ENCODE assay signal across 11 mouse cellular contexts in genomic region chr6:17750957-17751356, GRCm38 (mm10). TPM values are rescaled to one million over a fixed set of nuclear protein-coding genes. Genes with fewer than 3 reads are reported as not detected.
DNase-seq lines count a peak whose midpoint lies in the region; ATAC-seq and TF ChIP-seq lines count a peak whose summit lies in the region.
"Had no signal": no experiment of that assay in that cellular context is flagged by ENCODE, and none has a peak within 500 bp of the region (broad histone marks: within the 10 kb centered on the region; RNA-seq: fewer than 3 reads in every experiment).

No protein-coding gene starts in this region.

- no peaks in the 10 kb centered on the region for H3K36me3 ChIP-seq in forebrain, embryonic 15.5 days
- H3K36me3 ChIP-seq in midbrain, embryonic 14.5 days (ENCODE audit: control insufficient read depth, insufficient read depth, low read length), result no peaks in the 10 kb centered on the region
- H3K36me3 ChIP-seq: embryonic facial prominence, embryonic 15.5 days had no signal

- H3K27ac ChIP-seq in layer of hippocampus, adult 2 months, result peak overlapping the region; percentile 96
- H3K27ac ChIP-seq in cortical plate, adult 2 months (ENCODE audit: insufficient read depth, low read length), result no peak overlapping the region
- peak overlapping the region; percentile 38; the same call in 1 of the 2 replicates for H3K27ac ChIP-seq in forebrain, embryonic 15.5 days (replicated peaks)
- H3K27ac ChIP-seq in midbrain, embryonic 14.5 days (replicated peaks; ENCODE audit: low read depth, low read length), result peak overlapping the region; percentile 97
- H3K27ac ChIP-seq: embryonic facial prominence, embryonic 15.5 days had no signal

- peak overlapping the region; percentile 57 for H3K4me2 ChIP-seq in forebrain, embryonic 15.5 days (replicated peaks)
- peak overlapping the region; percentile 72 for H3K4me2 ChIP-seq in midbrain, embryonic 14.5 days (ENCODE audit: low read length)

- 46% methylated on average over 6 of the region's 6 CpGs for WGBS in forebrain, embryonic 15.5 days
- WGBS in midbrain, embryonic 14.5 days, result 33% methylated on average over 6 of the region's 6 CpGs

- peak overlapping the region; percentile 72 for H3K4me3 ChIP-seq in layer of hippocampus, adult 2 months
- H3K4me3 ChIP-seq in cortical plate, adult 2 months (ENCODE audit: insufficient read depth, low read length), result peak overlapping the region; percentile 50
- H3K4me3 ChIP-seq in forebrain, embryonic 15.5 days, result peak overlapping the region; percentile 72
- peak overlapping the region; percentile 60 for H3K4me3 ChIP-seq in midbrain, embryonic 14.5 days (replicated peaks; ENCODE audit: low read depth, low read length)

- H3K9ac ChIP-seq in forebrain, embryonic 15.5 days (replicated peaks), result peak overlapping the region; percentile 90
- peak overlapping the region; percentile 91 for H3K9ac ChIP-seq in midbrain, embryonic 14.5 days (replicated peaks; ENCODE audit: low read length)
- H3K9ac ChIP-seq: embryonic facial prominence, embryonic 15.5 days had no signal

- no peaks in the 10 kb centered on the region for H3K9me3 ChIP-seq in forebrain, embryonic 15.5 days
- no peaks in the 10 kb centered on the region for H3K9me3 ChIP-seq in midbrain, embryonic 14.5 days (ENCODE audit: control insufficient read depth, low read length)
- H3K9me3 ChIP-seq: embryonic facial prominence, embryonic 15.5 days had no signal

- 0 out of 2 replicates have a peak, but pooled peaks have one; percentile 34 for ATAC-seq in forebrain, embryonic 15.5 days (replicated peaks)
- ATAC-seq in midbrain, embryonic 14.5 days (ENCODE audit: low FRiP score, low TSS enrichment), result no peak
- no peak for ATAC-seq in erythroid progenitor cell, adult 5-6 weeks (replicated peaks; ENCODE audit: low FRiP score, poor library complexity, severe bottlenecking)

- TF ChIP-seq POLR2A in cortical plate, adult 2 months (IDR thresholded peaks at IDR 0.05; ENCODE audit: extremely low read depth, insufficient read depth, low read length), result no peak

- H3K4me1 ChIP-seq in cortical plate, adult 2 months (ENCODE audit: control insufficient read depth, insufficient read depth, low read length), result peaks cover 2% of the 10 kb centered on the region; the same call in 1 of the 2 replicates
- peaks cover 35% of the 10 kb centered on the region for H3K4me1 ChIP-seq in forebrain, embryonic 15.5 days
- H3K4me1 ChIP-seq in midbrain, embryonic 14.5 days (ENCODE audit: control insufficient read depth, insufficient read depth, low read length), result peaks cover 22% of the 10 kb centered on the region

- TF ChIP-seq CTCF in layer of hippocampus, adult 2 months (conservative IDR thresholded peaks at IDR 0.05), result no peak
- no peak for TF ChIP-seq CTCF in cortical plate, adult 2 months (IDR thresholded peaks at IDR 0.05; ENCODE audit: extremely low read depth, insufficient read depth, low read length)

- no peak for DNase-seq in layer of hippocampus, adult 2 months (ENCODE audit: low spot score in 2 of 2)
- no peak for DNase-seq in layer of hippocampus, adult 8-10 months (ENCODE audit: low spot score in 2 of 2)
- DNase-seq in midbrain, embryonic 14.5 days, result peak; percentile 59
- DNase-seq in right cerebral cortex, postnatal 25 days, result no peak
- no peak for DNase-seq in adrenal gland, adult 8-10 months
- DNase-seq: kidney, adult 9 months; lung, adult 18-20 months had no signal

- no peaks in the 10 kb centered on the region for H3K27me3 ChIP-seq in forebrain, embryonic 15.5 days
- no peaks in the 10 kb centered on the region for H3K27me3 ChIP-seq in midbrain, embryonic 14.5 days (ENCODE audit: control insufficient read depth, insufficient read depth, low read length)
- H3K27me3 ChIP-seq: embryonic facial prominence, embryonic 15.5 days had no signal

RNA-seq across cellular contexts. Expression of gene St7, which starts 58.2 kb away (rescaled TPM):
- total RNA-seq in layer of hippocampus, adult 2 months (2021), result 10 to 100 TPM; 53.8 to 56.1 TPM
- total RNA-seq in layer of hippocampus, adult 8-10 months (2022), result 10 to 100 TPM; 31.5 to 58.0 (median 46.3) TPM
- polyA plus RNA-seq in cortical plate, adult 2 months (2012; rRNA removed), result 22.8 and 26.3 TPM in 2 replicates
- 61.3 and 68.2 TPM in 2 replicates for polyA plus RNA-seq in forebrain, embryonic 15.5 days (2015; fragmentation: Nextera tagmentation; extraction: Ambion mirVana)
- 61.4 TPM in 2 replicates for polyA plus RNA-seq in midbrain, embryonic 14.5 days (2014; fragmentation: Nextera tagmentation; extraction: Ambion mirVana)
- total RNA-seq in erythroid progenitor cell, adult 5-6 weeks (2015; ENCODE audit: low replicate concordance), result 48.6 and 50.1 TPM in 2 replicates
- 56.9 and 75.0 TPM in 2 replicates for total RNA-seq in erythroid progenitor cell, adult 5-6 weeks (2017; ENCODE audit: low replicate concordance)
- total RNA-seq in adrenal gland, adult 8-10 months (2022), result 10 to 100 TPM; 24.7 to 32.7 (median 30.4) TPM
